Mouse (Mus musculus): ENCODE measurements around the gene Tie1. TPM values are rescaled to one million over a fixed set of nuclear protein-coding genes. Genes with fewer than 3 reads are reported as not detected.

Tie1 gene
- total RNA-seq, 1 experiment from 2014 or later: 44.4 TPM

Other genes starting within 250 kb of the Tie1 start
- gene Ptprf, start 198.7 kb downstream of the Tie1 start, total RNA-seq (2021): 55.0 and 60.3 TPM in 2 replicates
- gene Szt2, start 80.8 kb downstream of the Tie1 start, total RNA-seq (2021): 33.0 and 34.4 TPM in 2 replicates
- 67.9 and 85.3 TPM in 2 replicates for gene Med8, start 80.7 kb downstream of the Tie1 start, total RNA-seq (2021)
- gene Elovl1, start 62.0 kb downstream of the Tie1 start, total RNA-seq (2021): 120 and 128 TPM in 2 replicates
- 10.8 and 14.9 TPM in 2 replicates for gene Cdc20, start 52.7 kb downstream of the Tie1 start, total RNA-seq (2021)
- not detected in 2 replicates for gene Mpl, start 32.5 kb downstream of the Tie1 start, total RNA-seq (2021)
- gene 2610528J11Rik, start 36.9 kb upstream of the Tie1 start, total RNA-seq (2021): not detected in 2 replicates
- gene Tmem125, start 54.0 kb upstream of the Tie1 start, total RNA-seq (2021): not detected in 2 replicates
- not detected in 2 replicates for gene Cfap57, start 130.7 kb upstream of the Tie1 start, total RNA-seq (2021)
- 67.7 and 74.7 TPM in 2 replicates for gene Ebna1bp2, start 130.7 kb upstream of the Tie1 start, total RNA-seq (2021)
- not detected in 2 replicates for gene Olfr62, start 168.9 kb upstream of the Tie1 start, total RNA-seq (2021)
- not detected in 2 replicates for gene Olfr1342, start 202.7 kb upstream of the Tie1 start, total RNA-seq (2021)
- gene Olfr1341, start 213.5 kb upstream of the Tie1 start, total RNA-seq (2021): not detected in 2 replicates
- gene Olfr1340, start 230.1 kb upstream of the Tie1 start, total RNA-seq (2021): not detected in 2 replicates
- gene Olfr1339, start 242.1 kb upstream of the Tie1 start, total RNA-seq (2021): not detected in 2 replicates

Measured in adrenal gland, postnatal 25 days (tissue).